Mouse (Mus musculus) stomach, postnatal 0 days (tissue): Measurements from ENCODE around the gene Afap1.

Experiments used
- CTCF ChIP-seq: IDR thresholded peaks from 2 replicates; pipeline ENCODE4 v1.5.1; 2016; ENCODE audit warnings: antibody characterized with exemption, low read depth, mild to moderate bottlenecking, moderate library complexity
- EP300 ChIP-seq: optimal IDR thresholded peaks from 2 replicates; pipeline ENCODE3; 2016; ENCODE audit warnings: antibody characterized with exemption

- TF ChIP-seq EP300 = no peak
- TF ChIP-seq CTCF = no peak
Measured at GRCm38 (mm10) chr5:35949061-35949460, 55.9 kb downstream of the Afap1 start.
